Mouse (Mus musculus) bone marrow, adult 2 months (tissue): ENCODE measurements around the gene Gm10447.

ENCODE experiments used
- CTCF ChIP-seq: fragments of 200-500 bp; IDR thresholded peaks from 2 replicates; pipeline ENCODE4 v1.5.1; 2011; ENCODE audit warnings: low read length, control low read depth; ENCODE audit not compliant: control insufficient read depth, insufficient read depth
- POLR2A ChIP-seq: fragments of 200-500 bp; IDR thresholded peaks from 2 replicates; pipeline ENCODE4 v1.6.1; 2011; ENCODE audit warnings: low read depth, mild to moderate bottlenecking, control low read depth, low read length, borderline replicate concordance; ENCODE audit not compliant: control insufficient read depth

GRCm38 (mm10) chr11:53460192-53460591 is 3.3 kb upstream of the Gm10447 start:
- no peak for TF ChIP-seq POLR2A
- no peak for TF ChIP-seq CTCF
